Mouse (Mus musculus) olfactory bulb, adult 2 months (tissue): ENCODE measurements around the gene Rassf10.

ENCODE experiments used
- CTCF ChIP-seq: fragments of 200-500 bp; IDR thresholded peaks from 2 replicates; pipeline ENCODE4 v1.5.1; 2012; ENCODE audit warnings: low read depth, mild to moderate bottlenecking, low read length, moderate library complexity; ENCODE audit not compliant: insufficient read depth
- POLR2A ChIP-seq: fragments of 200-500 bp; IDR thresholded peaks from 2 replicates; pipeline ENCODE4 v1.6.1; 2012; ENCODE audit warnings: mild to moderate bottlenecking, low read depth, low read length, moderate library complexity; ENCODE audit not compliant: insufficient read depth

- TF ChIP-seq CTCF (no peak), POLR2A (no peak)
Observed at GRCm38 (mm10) chr7:112954351-112955102, 765 bp downstream of the Rassf10 start.
